ENCODE assay signal across 1 mouse cellular context in the genomic region with DNA sequence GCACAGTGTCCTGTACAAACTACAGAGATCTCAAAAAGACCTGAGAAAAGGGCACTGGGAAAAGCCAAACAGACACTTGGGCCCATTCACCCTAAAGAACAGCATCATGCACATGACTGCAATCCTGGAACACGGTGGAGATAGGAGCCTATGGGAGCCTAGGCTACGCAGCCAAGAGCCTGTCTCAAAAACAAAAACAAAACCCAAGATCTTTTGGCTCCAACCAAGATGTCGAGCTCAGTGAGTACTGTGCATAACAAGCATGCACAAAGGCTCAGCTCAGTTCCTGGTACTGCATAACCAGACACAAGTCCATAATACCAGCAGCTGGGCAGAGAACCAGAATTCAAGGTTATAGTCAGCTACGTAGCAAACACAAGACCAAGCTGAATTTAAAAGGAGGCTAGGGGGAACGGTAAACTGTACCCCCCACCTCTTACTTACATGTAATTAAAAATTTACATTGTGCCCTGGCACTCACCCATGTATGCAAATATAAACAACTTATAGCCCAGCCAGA.
TF ChIP-seq lines count a peak whose summit lies in the region.

No protein-coding gene starts in this region.

TF ChIP-seq in CH12.LX, 34 proteins besides CTCF, POLR2A, EP300 and RAD21 (continued from another document):
- TF ChIP-seq NELFE (IDR thresholded peaks at IDR 0.05; ENCODE audit: low read depth, low read length) (no peak), RCOR1 (conservative IDR thresholded peaks at IDR 0.05; ENCODE audit: low read depth, low read length) (no peak), MXI1 (IDR thresholded peaks at IDR 0.05; ENCODE audit: low read depth, low read length) (no peak), SMC3 (IDR thresholded peaks at IDR 0.05; ENCODE audit: low read depth, low read length) (no peak), BHLHE40 (IDR thresholded peaks at IDR 0.05; ENCODE audit: low read depth, low read length) (no peak), MEF2A (IDR thresholded peaks at IDR 0.05; ENCODE audit: borderline replicate concordance, low read depth, low read length) (no peak)
TF ChIP-seq in CH12.LX: peak in this region for 0.
